Mouse (Mus musculus) monocyte, adult 5-6 weeks (primary cell): Measurements from ENCODE around the gene Lrrc39. TPM values are rescaled to one million over a fixed set of nuclear protein-coding genes. Genes with fewer than 3 reads are reported as not detected.

Experiments
- ATAC-seq: fragments of 153-309, 156-312 bp; replicated peaks from 2 replicates; pipeline ENCODE4 v1.8.0; 2017; ENCODE audit warnings: mild to moderate bottlenecking; ENCODE audit not compliant: low TSS enrichment, insufficient number of reproducible peaks, severe bottlenecking, poor library complexity, low FRiP score
- total RNA-seq: library from RNA; stranded (forward); fragments of 200-1000, 200-491, 200-594 nt; gene quantifications from 3 replicates; pipeline ENCODE4 v1.2.3, GENCODE M21; 2017

Lrrc39 gene
- total RNA-seq, 1 experiment from 2014 or later = not detected

GRCm38 (mm10) chr3:116601005-116601404 lies 38.2 kb downstream of the Lrrc39 start:
- ATAC-seq = no peak

- ATAC-seq = no peak
Observed at GRCm38 (mm10) chr3:116601781-116602180, 39.0 kb downstream of the Lrrc39 start.

DNA sequence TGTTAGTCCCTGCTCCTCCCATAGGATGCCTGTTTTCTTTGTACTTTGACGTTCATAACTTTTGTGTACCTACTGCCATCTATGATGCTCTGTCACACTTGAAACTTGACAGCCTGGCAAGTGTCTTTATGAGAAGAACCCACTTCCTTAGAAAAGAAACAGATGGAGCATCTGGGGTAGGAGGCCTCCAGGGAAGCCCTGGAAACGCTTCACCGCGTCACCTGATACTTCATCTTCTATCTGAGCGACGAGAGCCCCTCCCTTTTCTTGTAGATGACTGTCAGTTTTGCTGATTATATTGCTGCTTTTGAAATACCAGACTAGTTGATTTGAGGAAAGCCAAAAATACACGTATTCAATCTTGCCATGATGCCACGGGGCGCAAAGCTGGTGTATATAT lies 41.8 kb downstream of the Lrrc39 start:
- ATAC-seq = no peak

DNA sequence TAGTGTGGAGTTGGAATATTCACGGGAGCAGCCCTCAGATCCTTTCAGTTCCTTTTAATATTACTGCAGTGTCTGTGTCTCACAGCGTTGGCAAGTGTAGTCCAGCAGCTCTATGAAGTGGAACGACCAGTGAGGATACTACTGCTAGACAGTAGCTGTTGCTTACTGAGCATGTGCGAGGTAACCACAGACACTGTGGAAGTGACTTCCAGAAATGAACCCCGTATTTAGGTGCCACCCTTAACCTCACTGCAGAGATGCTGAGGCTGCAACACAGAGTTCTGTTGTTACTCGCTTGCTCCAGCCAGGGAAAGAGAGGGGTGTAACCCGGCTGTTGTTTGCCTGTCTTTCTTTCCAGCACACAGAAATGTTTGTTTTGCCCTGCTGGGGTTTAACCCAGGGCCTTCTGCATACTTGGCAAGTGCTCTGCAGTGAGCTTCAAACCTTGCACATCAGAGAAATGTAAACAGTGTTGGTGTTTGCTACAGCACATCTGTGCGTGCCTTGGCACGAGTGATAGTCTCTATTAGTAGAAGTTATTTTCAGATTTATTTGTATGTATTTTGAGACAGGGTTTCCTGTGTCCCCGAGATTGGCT lies 51.6 kb downstream of the Lrrc39 start, which contains the start of gene Trmt13:
Gene Trmt13, minus strand, starts transcription at position 293 of the 598 bp plus-strand sequence.
- no peak for ATAC-seq

DNA sequence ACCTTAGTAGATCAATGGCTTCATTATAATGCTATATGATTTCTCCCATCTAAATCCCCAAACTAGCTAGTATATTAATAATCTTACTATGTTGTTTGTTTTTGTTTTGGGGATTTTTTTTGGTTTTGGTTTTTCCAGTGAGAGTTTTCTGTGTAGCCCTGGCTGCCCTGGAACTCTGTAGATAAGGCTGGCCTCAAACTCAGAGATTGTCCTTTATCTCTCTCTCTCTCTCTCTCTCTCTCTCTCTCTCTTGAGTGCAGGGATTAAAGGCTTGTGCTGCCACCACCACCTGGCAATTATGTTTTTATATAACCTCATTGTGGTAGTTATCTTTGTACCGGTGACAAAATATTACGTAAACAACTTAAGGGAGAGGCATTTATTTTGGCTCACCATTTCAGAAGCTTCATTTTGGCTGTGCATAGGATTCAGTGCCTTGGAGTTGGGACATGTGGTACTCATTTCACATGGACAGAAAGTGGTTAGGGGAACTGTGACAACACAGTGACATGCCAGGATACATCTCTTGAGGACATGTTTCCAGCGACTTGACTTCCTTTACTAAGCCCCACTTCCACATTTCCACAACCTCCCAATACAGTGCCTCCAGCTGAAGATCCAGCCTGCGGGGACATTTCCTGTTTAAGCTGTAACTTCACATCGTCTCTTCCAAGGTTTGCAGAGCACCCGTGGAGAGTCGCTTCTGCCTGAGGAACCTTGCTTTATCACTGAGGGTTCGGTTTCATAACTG lies 52.7 kb downstream of the Lrrc39 start:
- ATAC-seq = no peak

DNA sequence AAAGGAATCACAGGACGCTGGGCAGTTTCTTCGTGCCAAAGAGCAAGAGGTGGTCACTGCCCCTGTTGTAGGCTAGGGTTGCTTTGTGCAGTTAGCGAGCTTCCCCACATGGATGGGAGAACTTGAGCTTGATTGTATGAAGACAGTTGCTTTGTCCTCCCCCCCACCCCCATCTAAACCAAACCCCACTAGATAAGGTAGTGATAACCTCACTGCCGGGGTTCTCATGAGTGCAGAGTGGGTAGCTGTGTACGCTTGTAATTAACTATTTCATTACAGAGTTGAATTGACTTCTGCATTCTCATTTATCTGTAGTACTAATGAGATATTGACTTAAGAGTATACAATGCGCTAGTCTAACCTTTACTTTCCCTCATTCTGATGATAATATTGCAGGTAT lies 56.1 kb downstream of the Lrrc39 start:
- ATAC-seq = no peak

GRCm38 (mm10) chr3:116620636-116621370 lies 58.0 kb downstream of the Lrrc39 start:
- ATAC-seq = 0 out of 2 replicates have a peak, but pooled peaks have one; percentile 27

DNA sequence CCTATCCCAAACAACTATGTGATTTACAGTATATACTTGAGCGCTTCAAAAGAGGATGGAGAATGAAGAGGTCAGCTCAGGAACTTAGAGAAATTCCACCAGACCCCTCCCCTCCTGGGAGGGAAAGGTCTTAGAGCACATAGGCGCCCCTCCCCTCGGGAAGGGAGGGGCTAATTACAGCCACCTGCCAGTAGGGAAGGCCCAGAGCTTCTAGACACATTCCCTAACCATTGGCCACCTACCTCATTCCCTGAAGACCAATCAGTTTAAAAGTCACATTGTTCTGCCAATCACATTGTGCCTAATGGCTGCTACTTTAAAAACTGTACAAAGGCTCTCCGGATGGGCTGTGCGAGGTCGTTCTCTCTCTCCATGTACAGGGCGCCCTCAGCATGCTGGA lies 59.9 kb downstream of the Lrrc39 start:
- no peak for ATAC-seq

DNA sequence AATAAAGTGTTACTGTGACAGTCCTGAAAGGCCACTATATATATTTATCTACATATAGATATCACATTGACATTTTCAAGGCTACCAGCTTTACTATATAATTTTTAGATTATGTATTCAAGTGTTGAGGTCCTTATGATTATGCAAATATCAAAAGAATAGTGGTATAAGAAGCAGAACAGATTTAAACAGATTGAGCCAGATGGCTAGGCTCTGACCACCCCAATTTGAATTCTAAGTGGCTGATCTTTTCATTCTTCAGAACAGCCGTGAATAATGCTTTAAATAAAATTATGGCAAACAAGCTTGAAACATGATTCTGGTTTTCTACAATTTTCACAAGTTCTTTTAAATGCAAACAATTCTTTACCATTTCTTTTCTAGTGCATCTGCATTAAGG lies 68.7 kb downstream of the Lrrc39 start:
- ATAC-seq = no peak

Other genes starting within 250 kb of the Lrrc39 start
- gene Cdc14a, start 138.9 kb upstream of the Lrrc39 start, total RNA-seq = 27.2 to 31.3 TPM (median 28.2 TPM) in 3 replicates
- 18.9 to 23.4 TPM (median 19.3 TPM) in 3 replicates for gene Rtca, start 54.8 kb upstream of the Lrrc39 start, total RNA-seq
- gene Dbt, start 49.9 kb upstream of the Lrrc39 start, total RNA-seq = 6.5 to 16.9 TPM (median 8.7 TPM) in 3 replicates
- 15.1 to 20.6 TPM (median 19.1 TPM) in 3 replicates for gene Sass6, start 32.0 kb downstream of the Lrrc39 start, total RNA-seq
- gene Trmt13, start 51.6 kb downstream of the Lrrc39 start, total RNA-seq = 56.2 to 58.5 TPM (median 58.1 TPM) in 3 replicates
- gene Mfsd14a, start 99.7 kb downstream of the Lrrc39 start, total RNA-seq = 99.6 to 106 TPM (median 102 TPM) in 3 replicates
- not detected in 3 replicates for gene Gm43191, start 118.3 kb downstream of the Lrrc39 start, total RNA-seq
- gene Slc35a3, start 149.9 kb downstream of the Lrrc39 start, total RNA-seq = 59.2 to 79.8 TPM (median 73.4 TPM) in 3 replicates
- 8.1 to 17.3 TPM (median 14.7 TPM) in 3 replicates for gene Agl, start 245.2 kb downstream of the Lrrc39 start, total RNA-seq